Mouse (Mus musculus): ENCODE measurements around the gene Hip1r. TPM values are rescaled to one million over a fixed set of nuclear protein-coding genes. Genes with fewer than 3 reads are reported as not detected.

The Hip1r gene
- total and polyA plus RNA-seq, 3 experiments: 7.9 to 21.7 (median 14.9) TPM

DNA sequence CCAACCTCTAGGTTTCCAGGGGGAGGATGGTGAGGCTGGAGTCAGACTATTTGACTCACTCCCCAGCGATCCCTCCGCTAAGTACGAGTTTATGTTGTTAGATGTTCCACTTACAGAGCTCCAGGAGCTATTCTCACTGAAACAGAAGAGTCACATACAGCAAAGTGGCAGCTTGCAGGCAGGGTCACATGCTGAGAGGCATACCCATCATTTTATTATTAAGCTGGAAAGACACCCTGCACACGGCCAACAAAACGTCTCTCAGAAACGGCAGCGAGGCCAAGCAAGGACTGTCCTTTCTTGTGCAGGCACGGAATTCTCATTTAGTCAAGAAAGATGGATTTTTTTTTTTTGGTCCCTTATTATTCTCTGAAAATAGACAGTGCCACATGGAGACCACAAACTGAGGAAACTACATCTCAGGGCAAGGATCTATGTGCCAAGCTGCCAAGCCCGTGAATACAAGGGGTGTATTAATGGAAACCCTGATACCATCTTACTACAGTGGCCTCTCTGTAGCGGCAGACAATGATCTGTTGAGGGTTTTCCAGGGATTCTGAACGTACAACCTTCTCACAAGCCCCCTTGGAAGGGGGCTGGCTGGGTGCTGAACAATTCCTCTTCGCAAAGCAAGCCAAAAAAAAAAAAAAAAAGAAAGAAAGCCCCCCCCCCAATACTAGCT is 57.1 kb downstream of the Hip1r start:
- Histone ChIP-seq H3K36me3 (replicated peaks) (peaks cover 47% of the 10 kb centered on the region), H3K4me3 (ENCODE audit: low read depth, low read length) (peak overlapping the region; percentile 93), H3K27me3 (ENCODE audit: insufficient read depth, low read length) (no peaks in the 10 kb centered on the region), H3K4me1 (ENCODE audit: insufficient read depth, low read depth, low read length) (peaks cover 74% of the 10 kb centered on the region), H3K9me3 (replicated peaks) (no peaks in the 10 kb centered on the region)
- no peak for DNase-seq (ENCODE audit: low spot score)
- TF ChIP-seq CTCF (IDR thresholded peaks at IDR 0.05; ENCODE audit: low read depth, low read length): no peak
- TF ChIP-seq POLR2AphosphoS5 (IDR thresholded peaks at IDR 0.05; ENCODE audit: insufficient replicate concordance, low read depth, low read length): no peak
- TF ChIP-seq GATA2 (IDR thresholded peaks at IDR 0.05; ENCODE audit: borderline replicate concordance, low read depth, low read length): no peak
- no peak for TF ChIP-seq GATA1 (IDR thresholded peaks at IDR 0.05; ENCODE audit: borderline replicate concordance, low read length)
- TF ChIP-seq TAL1 (conservative IDR thresholded peaks at IDR 0.05; ENCODE audit: low read depth, low read length): no peak
- no peak for ATAC-seq (ENCODE audit: extremely low read depth, insufficient number of reproducible peaks, low FRiP score, poor library complexity, severe bottlenecking)

GRCm38 (mm10) chr5:124031068-124031955 is 57.9 kb downstream of the Hip1r start:
- H3K27me3 ChIP-seq (ENCODE audit: insufficient read depth, low read length): no peaks in the 10 kb centered on the region
- TF ChIP-seq POLR2AphosphoS5 (IDR thresholded peaks at IDR 0.05; ENCODE audit: insufficient replicate concordance, low read depth, low read length) (no peak), TAL1 (conservative IDR thresholded peaks at IDR 0.05; ENCODE audit: low read depth, low read length) (peak; percentile 75)
- H3K4me1 ChIP-seq (ENCODE audit: insufficient read depth, low read depth, low read length): peaks cover 73% of the 10 kb centered on the region
- peak overlapping the region; percentile 93 for H3K4me3 ChIP-seq (ENCODE audit: low read depth, low read length)
- peak; percentile 83 for ATAC-seq (ENCODE audit: extremely low read depth, insufficient number of reproducible peaks, low FRiP score, poor library complexity, severe bottlenecking)
- peak; percentile 96 for DNase-seq (ENCODE audit: low spot score)
- H3K36me3 ChIP-seq (replicated peaks): peaks cover 39% of the 10 kb centered on the region
- H3K9me3 ChIP-seq (replicated peaks): no peaks in the 10 kb centered on the region

DNA sequence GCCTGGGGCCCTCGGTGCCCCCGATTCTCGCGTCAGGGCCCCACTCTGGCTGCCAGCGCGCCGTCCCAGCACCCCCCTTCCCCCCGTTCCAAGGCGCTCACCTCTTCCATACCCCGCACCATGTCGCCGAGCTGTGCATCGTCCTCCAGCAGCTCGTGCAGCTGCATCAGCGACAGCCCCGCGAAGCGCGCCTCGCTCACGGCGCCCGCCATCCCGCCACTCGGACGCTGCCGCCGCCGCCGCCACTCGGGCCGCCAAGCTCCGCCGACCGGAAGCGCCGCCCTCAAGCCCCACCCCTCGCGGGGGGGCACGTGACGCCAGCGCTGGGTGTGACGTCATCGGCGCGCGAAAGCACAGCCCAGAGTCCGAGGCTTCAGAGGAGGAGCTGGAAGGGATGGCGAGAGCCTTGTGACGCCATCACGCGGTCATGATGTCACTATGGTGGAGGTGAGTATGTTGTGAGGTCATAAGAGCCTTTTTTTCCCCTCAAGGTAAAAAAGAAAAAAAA is 58.6 kb downstream of the Hip1r start, which contains the start of gene Vps37b:
Gene Vps37b (minus strand): TSS at position 270 of the 508 bp plus-strand sequence.
- peaks cover 33% of the 10 kb centered on the region for H3K36me3 ChIP-seq (replicated peaks)
- DNase-seq (ENCODE audit: low spot score) (peak; percentile 78), ATAC-seq (ENCODE audit: extremely low read depth, insufficient number of reproducible peaks, low FRiP score, poor library complexity, severe bottlenecking) (peak; percentile 29; the same call in 1 of the 2 replicates)
- no peaks in the 10 kb centered on the region for H3K9me3 ChIP-seq (replicated peaks)
- no peak for TF ChIP-seq POLR2AphosphoS5 (IDR thresholded peaks at IDR 0.05; ENCODE audit: insufficient replicate concordance, low read depth, low read length)
- no peak for TF ChIP-seq GATA1 (IDR thresholded peaks at IDR 0.05; ENCODE audit: borderline replicate concordance, low read length)
- TF ChIP-seq GATA2 (IDR thresholded peaks at IDR 0.05; ENCODE audit: borderline replicate concordance, low read depth, low read length): no peak
- no peak for TF ChIP-seq TAL1 (conservative IDR thresholded peaks at IDR 0.05; ENCODE audit: low read depth, low read length)
- no peak for TF ChIP-seq CTCF (IDR thresholded peaks at IDR 0.05; ENCODE audit: low read depth, low read length)
- no peaks in the 10 kb centered on the region for H3K27me3 ChIP-seq (ENCODE audit: insufficient read depth, low read length)
- peaks cover 74% of the 10 kb centered on the region for H3K4me1 ChIP-seq (ENCODE audit: insufficient read depth, low read depth, low read length)
- peak within 1 kb of the TSS; percentile 93 for H3K4me3 ChIP-seq (ENCODE audit: low read depth, low read length)

DNA sequence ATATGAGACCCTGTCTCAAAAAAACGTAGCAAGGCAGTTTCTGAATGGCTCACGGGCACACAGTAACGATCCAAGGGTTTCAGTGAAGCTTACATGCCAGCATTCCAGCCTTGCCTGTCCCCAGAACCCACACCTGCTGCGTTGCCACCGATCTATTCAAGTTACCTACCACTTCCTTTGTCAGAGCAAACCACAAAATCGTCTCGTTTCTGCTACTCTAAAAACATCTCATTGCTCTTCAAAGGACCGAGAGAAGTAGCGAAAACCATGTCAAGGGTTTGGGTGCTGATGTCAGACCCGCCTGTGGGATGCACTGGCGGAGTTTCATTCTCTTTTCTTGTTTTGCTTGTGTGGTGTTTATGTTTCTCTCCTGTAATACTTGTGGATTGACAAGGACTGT is 61.0 kb downstream of the Hip1r start:
- ATAC-seq (ENCODE audit: extremely low read depth, insufficient number of reproducible peaks, low FRiP score, poor library complexity, severe bottlenecking) (no peak), DNase-seq (ENCODE audit: low spot score) (no peak)
- peaks cover 59% of the 10 kb centered on the region for H3K4me1 ChIP-seq (ENCODE audit: insufficient read depth, low read depth, low read length)
- no peaks in the 10 kb centered on the region for H3K9me3 ChIP-seq (replicated peaks)
- TF ChIP-seq GATA2 (IDR thresholded peaks at IDR 0.05; ENCODE audit: borderline replicate concordance, low read depth, low read length): no peak
- no peak for TF ChIP-seq GATA1 (IDR thresholded peaks at IDR 0.05; ENCODE audit: borderline replicate concordance, low read length)
- TF ChIP-seq TAL1 (conservative IDR thresholded peaks at IDR 0.05; ENCODE audit: low read depth, low read length): no peak
- TF ChIP-seq CTCF (IDR thresholded peaks at IDR 0.05; ENCODE audit: low read depth, low read length): no peak
- no peak for TF ChIP-seq POLR2AphosphoS5 (IDR thresholded peaks at IDR 0.05; ENCODE audit: insufficient replicate concordance, low read depth, low read length)
- peaks cover 11% of the 10 kb centered on the region for H3K36me3 ChIP-seq (replicated peaks)
- H3K27me3 ChIP-seq (ENCODE audit: insufficient read depth, low read length): no peaks in the 10 kb centered on the region
- H3K4me3 ChIP-seq (ENCODE audit: low read depth, low read length): no peak overlapping the region

- H3K4me3 ChIP-seq (ENCODE audit: low read depth, low read length): no peak overlapping the region
- peaks cover 51% of the 10 kb centered on the region for H3K4me1 ChIP-seq (ENCODE audit: insufficient read depth, low read depth, low read length)
- H3K9me3 ChIP-seq (replicated peaks): no peaks in the 10 kb centered on the region
- H3K36me3 ChIP-seq (replicated peaks): peaks cover 3% of the 10 kb centered on the region
- H3K27me3 ChIP-seq (ENCODE audit: insufficient read depth, low read length): peaks cover 2% of the 10 kb centered on the region; the same call in 1 of the 2 replicates
- DNase-seq (ENCODE audit: low spot score): no peak
- TF ChIP-seq TAL1 (conservative IDR thresholded peaks at IDR 0.05; ENCODE audit: low read depth, low read length) (no peak), CTCF (IDR thresholded peaks at IDR 0.05; ENCODE audit: low read depth, low read length) (no peak), GATA1 (IDR thresholded peaks at IDR 0.05; ENCODE audit: borderline replicate concordance, low read length) (no peak), POLR2AphosphoS5 (IDR thresholded peaks at IDR 0.05; ENCODE audit: insufficient replicate concordance, low read depth, low read length) (no peak), GATA2 (IDR thresholded peaks at IDR 0.05; ENCODE audit: borderline replicate concordance, low read depth, low read length) (no peak)
- ATAC-seq (ENCODE audit: extremely low read depth, insufficient number of reproducible peaks, low FRiP score, poor library complexity, severe bottlenecking): no peak
These were observed 62.0 kb downstream of the Hip1r start for GRCm38 (mm10) chr5:124035406-124035805.

- Histone ChIP-seq H3K27me3 (ENCODE audit: insufficient read depth, low read length) (peaks cover 3% of the 10 kb centered on the region; the same call in 1 of the 2 replicates), H3K4me3 (ENCODE audit: low read depth, low read length) (no peak overlapping the region), H3K4me1 (ENCODE audit: insufficient read depth, low read depth, low read length) (peaks cover 47% of the 10 kb centered on the region), H3K9me3 (replicated peaks) (no peaks in the 10 kb centered on the region), H3K36me3 (replicated peaks) (no peaks in the 10 kb centered on the region)
- DNase-seq (ENCODE audit: low spot score) (no peak), ATAC-seq (ENCODE audit: extremely low read depth, insufficient number of reproducible peaks, low FRiP score, poor library complexity, severe bottlenecking) (no peak)
- TF ChIP-seq GATA1 (IDR thresholded peaks at IDR 0.05; ENCODE audit: borderline replicate concordance, low read length): no peak
- TF ChIP-seq CTCF (IDR thresholded peaks at IDR 0.05; ENCODE audit: low read depth, low read length): no peak
- TF ChIP-seq TAL1 (conservative IDR thresholded peaks at IDR 0.05; ENCODE audit: low read depth, low read length): no peak
- TF ChIP-seq GATA2 (IDR thresholded peaks at IDR 0.05; ENCODE audit: borderline replicate concordance, low read depth, low read length): no peak
- TF ChIP-seq POLR2AphosphoS5 (IDR thresholded peaks at IDR 0.05; ENCODE audit: insufficient replicate concordance, low read depth, low read length): no peak
These were observed 62.4 kb downstream of the Hip1r start for GRCm38 (mm10) chr5:124035806-124036205.
